Mouse (Mus musculus) urinary bladder, adult 2 months (tissue): Measurements from ENCODE around the gene Jpt1. TPM values are rescaled to one million over a fixed set of nuclear protein-coding genes. Genes with fewer than 3 reads are reported as not detected.
"Not testable (repeated sequence)": the region's sequence is repeated elsewhere in the genome, so short reads cannot be mapped to it uniquely, and the experiment has no call there.

Experiments
- DNase-seq: peaks from one replicate; pipeline ENCODE4 v3.0.0; 2022; ENCODE audit warnings: low spot score
- polyA plus RNA-seq: library from polyadenylated mRNA; depleted of rRNA; stranded (reverse); fragments of >200 nt; gene quantifications from 2 replicates; pipeline ENCODE4 v1.2.3, GENCODE M21; 2012

Gene Jpt1
- polyA plus RNA-seq, 1 experiment, result 102 TPM

DNA sequence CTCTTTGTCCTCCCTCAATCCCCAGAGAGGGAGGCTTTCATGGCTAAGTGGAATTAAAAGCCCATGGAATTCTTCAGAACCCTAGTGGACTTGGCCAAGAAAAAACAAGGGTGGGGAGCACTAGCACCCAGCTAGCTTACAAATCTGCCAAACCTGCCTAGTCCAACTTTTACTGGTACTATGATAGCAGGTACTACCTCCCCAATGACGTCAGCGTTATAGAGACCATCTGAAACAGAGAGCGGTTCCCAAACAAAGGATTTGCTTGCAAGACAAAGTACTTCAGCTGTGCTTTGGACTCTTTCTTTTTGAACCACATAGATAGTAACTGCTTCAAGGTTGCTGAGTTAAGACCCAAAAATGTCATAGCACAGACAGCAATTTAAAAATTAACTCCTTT is 2.2 kb downstream of the Jpt1 start:
- DNase-seq, result no peak

DNA sequence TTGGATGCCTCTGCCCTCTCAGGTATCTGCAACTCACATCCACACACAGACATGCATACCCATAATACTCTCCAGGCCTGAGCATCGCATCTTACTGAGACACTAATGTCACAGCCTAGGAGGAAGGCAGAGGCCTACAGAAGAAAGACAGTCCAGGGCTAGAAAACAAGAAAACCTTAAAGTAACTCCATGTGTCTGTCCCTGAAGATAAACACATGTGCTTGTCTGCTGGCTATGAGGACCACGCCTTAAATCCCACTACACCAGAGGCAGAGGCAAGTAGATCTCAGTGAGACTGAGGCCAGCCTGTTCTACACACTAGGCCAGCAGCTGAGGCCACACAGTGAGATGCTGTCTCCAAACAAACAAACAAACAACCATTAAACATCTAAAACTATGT is 3.1 kb downstream of the Jpt1 start:
- no peak for DNase-seq

DNA sequence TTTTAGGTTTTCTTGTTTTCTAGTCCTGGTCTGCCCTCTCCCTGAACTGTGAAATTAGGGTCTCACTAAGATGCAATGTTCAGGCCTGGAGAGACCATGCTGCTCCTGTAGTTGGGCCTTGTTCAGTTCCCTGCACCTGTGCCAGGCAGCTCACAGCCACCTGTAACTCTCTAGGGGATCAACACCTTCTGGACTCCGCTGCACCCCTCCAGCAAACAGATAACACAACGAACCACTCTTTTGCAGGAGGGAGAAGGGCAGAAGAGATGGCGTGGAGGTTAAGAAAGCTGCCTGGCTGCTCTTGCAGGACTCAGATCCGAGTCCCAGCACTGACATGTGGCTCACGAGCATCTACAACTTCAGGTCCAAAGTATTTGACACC is 3.7 kb downstream of the Jpt1 start:
- DNase-seq, result no peak

DNA sequence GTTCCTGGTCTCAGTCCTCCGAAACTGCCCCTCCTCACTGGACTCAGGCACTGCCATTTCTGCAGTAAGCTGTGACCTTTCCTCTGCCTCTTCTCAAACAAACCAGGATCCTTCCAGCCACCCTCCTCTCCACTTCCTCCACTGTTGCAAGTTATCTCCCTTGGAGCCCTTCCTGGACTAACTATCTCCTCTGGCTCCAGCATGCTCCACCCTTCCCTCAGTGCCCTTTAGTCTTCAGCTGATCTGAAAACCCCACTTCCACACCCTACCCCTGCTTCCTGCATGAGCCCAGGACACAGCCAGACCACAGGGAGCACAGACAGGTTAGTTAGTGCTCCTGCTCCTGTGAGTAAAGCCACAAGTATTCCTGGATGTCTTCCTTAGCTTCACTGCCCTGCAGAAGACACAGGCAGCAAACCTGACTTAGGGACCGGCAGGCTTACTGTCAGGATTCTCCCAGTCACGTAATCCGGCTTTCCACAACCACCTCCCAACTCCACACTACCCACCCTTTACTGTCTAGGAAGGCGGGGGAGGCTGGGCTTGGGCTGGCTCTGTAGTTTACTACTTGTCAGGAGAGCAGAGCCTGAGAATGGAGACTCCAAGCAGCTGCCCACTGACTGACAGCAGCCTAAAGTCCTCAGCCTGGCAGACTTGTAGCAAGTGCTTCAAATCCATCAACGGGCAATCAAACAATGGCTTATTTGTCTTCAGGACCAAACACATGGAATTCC is 4.2 kb downstream of the Jpt1 start:
- DNase-seq, result no peak

DNA sequence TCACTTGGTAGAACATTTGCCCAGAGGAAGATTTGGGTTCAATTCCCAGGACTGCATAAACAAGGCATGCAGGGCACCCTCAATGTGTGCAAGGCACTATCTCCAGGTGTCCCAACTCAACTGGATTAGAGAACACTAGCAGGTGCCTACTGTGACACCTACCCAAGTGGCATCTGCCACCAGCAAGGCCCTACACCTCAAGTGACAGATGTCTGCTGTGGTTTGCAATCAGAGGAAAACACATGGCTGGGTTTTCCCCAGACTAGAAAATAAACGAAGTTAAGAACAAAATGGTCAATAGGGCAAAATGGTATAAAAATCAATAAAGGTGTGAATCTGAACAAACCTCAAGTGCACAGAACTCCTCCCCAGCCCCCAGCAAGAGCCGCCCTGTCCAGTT is 6.1 kb downstream of the Jpt1 start:
- DNase-seq, result no peak

DNA sequence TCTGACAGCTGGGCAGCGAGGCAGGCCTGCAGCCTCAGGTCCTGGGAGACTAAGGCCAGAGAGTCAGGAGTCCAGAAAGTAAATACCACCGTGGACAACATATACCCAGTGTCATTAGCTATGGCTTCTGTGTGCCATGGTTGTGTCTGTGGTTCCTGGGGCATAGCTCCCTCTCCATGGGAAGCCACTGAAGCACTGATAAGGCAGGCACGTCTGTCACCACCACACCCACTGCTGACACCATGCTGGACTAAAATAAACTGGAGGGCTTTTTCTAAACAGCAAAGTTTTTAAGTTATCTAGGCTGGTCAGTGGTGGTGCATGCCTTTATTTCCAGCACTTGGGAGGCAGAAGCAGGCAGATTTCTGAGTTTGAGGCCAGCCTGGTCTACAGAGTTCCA is 7.6 kb downstream of the Jpt1 start:
- no peak for DNase-seq

DNA sequence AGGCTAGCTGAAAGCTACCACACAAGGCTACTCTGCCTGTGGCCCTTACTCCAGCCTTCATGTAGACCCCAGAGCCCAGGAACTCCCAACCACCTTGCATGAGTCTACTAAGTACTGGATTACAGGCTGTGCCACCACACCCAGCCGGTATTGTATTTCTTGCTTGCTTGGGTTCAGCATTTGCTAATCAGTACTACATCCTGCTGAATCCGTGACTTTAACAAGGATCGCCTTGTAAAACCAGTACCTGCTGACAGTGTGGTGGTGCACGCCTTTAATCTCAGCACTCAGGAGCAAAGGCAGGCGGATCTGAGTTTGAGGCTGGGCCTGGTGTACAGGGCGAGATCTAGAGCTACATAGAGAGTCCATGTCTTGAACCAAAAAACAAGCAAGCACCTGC is 11.6 kb downstream of the Jpt1 start:
- DNase-seq, result no peak

DNA sequence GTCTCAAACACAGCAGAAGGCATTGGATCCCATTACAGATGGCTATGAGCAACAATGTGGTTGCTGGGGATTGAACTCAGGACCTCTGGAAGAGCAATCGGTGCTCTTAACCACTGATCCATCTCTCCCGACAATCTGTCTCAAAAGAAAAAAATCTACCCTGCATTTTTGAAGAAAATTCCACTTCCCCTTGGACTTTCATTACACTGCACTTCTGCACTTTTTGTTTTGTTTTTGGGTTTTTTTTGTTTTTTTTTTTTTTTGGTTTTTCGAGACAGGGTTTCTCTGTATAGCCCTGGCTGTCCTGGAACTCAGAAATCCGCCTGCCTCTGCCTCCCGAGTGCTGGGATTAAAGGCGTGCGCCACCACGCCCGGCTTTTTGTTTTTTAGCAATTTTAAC is 17.6 kb downstream of the Jpt1 start:
- not testable (repeated sequence) for DNase-seq

GRCm38 (mm10) chr11:115492387-115492786 is 21.8 kb downstream of the Jpt1 start:
- DNase-seq, result no peak

DNA sequence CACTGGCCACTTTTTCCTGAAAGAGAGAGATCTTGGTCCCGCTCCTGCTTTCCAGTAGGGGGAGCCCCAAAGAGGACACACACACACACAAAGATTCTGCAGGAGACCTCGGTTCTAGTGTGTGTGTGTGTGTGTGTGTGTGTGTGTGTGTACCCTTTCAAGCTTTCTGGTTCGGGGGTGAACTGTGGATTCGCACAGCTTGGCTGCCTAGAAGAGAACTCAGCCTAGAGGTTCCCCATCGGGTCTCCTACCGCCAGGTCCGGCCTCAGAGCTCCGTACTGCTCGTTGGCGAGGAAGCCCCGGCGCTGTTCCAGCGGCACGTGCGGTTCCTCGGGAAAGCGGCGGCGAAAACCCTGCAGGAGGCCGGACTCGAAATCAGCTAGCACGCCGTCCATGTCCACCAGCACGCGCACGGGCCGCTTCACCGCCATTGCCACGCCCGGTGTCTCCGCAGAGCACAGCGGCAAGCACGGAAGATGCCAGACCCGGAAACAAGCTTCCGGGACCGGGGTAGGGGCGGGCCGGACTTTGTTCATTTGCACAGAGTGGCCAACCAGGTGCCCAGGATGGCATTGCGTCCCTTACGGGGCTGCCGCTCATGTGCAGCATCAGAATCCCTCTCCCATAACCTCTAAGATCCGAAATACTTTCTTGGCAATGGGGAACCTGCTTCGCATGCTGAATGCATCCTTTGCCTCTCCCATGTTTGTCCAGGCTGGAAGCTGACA is 22.7 kb downstream of the Jpt1 start, which contains the start of gene Nt5c:
Nt5c (minus strand) TSS at position 507 of the 728 bp plus-strand sequence.
- DNase-seq, result peak; percentile 73

- DNase-seq, result peak; percentile 27
Measured at GRCm38 (mm10) chr11:115490441-115491355, 23.5 kb downstream of the Jpt1 start.

GRCm38 (mm10) chr11:115488551-115489104 is 25.6 kb downstream of the Jpt1 start:
- no peak for DNase-seq

- DNase-seq, result no peak
Measured at GRCm38 (mm10) chr11:115485155-115485554, 29.0 kb downstream of the Jpt1 start.

GRCm38 (mm10) chr11:115483726-115484125 is 30.5 kb downstream of the Jpt1 start:
- DNase-seq, result peak; percentile 63

- DNase-seq, result no peak
Measured at GRCm38 (mm10) chr11:115483278-115483677, 30.9 kb downstream of the Jpt1 start.

DNA sequence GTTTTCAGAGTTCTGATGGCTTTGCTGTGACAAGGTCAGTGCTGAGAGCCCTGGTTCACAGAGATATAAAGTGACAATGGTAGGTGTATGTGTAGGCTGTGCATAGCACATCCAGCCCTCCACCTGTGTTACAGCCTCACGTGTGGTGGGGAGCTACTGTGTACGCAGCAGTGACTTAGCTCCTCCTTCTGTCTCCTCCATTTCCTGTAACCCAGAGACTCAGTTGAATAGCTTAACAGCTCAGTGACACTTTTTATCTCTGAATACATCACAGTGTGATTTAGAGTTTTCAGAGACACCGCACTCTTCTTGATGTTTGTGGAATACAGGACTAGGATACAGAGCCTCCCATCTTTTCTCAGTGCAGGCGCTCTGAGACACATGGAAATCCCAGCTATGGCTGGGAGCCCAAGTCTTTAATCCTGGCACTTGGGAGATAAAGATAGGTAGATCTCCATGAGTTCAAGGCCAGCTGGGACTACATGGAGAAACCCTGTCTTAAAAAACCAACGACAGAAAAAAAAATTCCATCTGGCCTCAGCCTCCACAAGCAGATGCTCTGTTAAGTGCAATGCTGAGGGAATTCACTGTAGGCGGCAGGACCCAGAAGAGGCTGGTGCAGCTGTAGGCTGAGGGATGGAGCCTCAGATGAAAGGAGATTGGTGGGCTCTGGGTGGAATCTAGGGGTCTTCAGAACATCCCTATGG is 32.5 kb downstream of the Jpt1 start:
- no peak for DNase-seq

GRCm38 (mm10) chr11:115478296-115478938 is 35.8 kb downstream of the Jpt1 start:
- no peak for DNase-seq

- not testable (repeated sequence) for DNase-seq
Measured at GRCm38 (mm10) chr11:115477388-115477787, 36.8 kb downstream of the Jpt1 start.

DNA sequence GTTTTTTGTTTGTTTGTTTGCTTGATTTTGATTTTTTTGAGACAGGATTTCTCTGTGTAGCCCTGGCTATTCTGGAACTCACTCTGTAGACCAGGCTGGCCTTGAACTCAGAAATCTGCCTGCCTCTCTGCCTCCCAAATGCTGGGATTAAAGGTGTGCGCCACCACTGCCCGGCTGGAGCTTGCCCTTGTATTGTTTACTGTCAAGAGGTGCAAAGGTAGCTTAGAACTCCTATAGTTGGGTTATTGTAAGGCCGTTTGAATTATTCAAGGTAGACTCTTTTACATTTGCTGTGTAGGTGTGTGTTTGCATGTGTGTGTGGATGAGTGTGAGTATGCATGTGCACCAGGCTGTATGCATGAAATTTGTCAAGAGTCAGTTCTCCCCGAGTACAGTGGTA is 37.6 kb downstream of the Jpt1 start:
- DNase-seq, result not testable (repeated sequence)

- no peak for DNase-seq
Measured at GRCm38 (mm10) chr11:115475758-115476237, 38.4 kb downstream of the Jpt1 start.
